16 mouse cellular contexts compared by ENCODE assay signal in the genomic region with DNA sequence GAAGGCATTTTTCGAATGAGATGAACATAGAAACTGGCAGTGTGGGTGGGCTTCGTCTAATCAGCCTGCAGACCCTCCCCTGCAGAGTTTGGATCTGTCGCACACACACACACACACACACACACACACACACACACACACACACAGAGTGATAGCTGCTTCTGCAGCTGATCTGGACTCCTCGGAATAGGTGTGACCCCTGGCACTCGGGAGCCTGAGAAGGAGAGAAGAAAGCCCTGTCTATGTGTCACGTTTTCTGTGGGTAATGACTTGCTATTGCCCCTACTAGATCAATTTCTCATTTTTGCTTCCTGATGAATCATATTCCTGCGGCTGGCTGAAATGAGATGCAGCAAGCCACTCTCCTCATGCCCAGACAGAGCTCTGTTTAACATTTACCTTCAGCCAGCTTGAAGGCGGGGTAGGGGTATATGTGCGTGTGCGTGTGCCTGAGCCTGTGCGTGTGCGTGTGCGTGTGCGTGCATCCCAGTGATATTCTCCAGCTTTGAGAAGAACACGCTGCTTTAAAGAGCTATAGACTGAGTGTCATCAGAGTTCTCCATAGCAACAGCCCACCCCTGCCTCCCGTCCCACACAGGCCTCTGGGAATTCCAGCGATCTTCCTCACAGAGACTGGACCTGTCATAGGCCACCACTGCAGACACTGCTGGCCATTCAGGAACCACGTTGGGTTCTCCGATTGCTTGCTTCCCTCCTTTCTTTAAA. TPM values are rescaled to one million over a fixed set of nuclear protein-coding genes. Genes with fewer than 3 reads are reported as not detected.
DNase-seq lines count a peak whose midpoint lies in the region; ATAC-seq and TF ChIP-seq lines count a peak whose summit lies in the region.
"Had no signal": no experiment of that assay in that cellular context is flagged by ENCODE, and none has a peak within 500 bp of the region (broad histone marks: within the 10 kb centered on the region; RNA-seq: fewer than 3 reads in every experiment).

No protein-coding gene starts in this region.

- no peak overlapping the region for H3K4me2 ChIP-seq in hindbrain, postnatal 0 days (ENCODE audit: low read depth, low read length)
- H3K4me2 ChIP-seq in midbrain, embryonic 15.5 days: no peak overlapping the region
- H3K4me2 ChIP-seq in kidney, embryonic 16.5 days (replicated peaks; ENCODE audit: low read depth, low read length): no peak overlapping the region
- H3K4me2 ChIP-seq: limb, embryonic 13.5 days had no signal

- no peaks in the 10 kb centered on the region for H3K36me3 ChIP-seq in hindbrain, postnatal 0 days (ENCODE audit: insufficient read depth, low read length)
- H3K36me3 ChIP-seq in midbrain, embryonic 15.5 days (replicated peaks): no peaks in the 10 kb centered on the region
- H3K36me3 ChIP-seq in kidney, embryonic 16.5 days (ENCODE audit: insufficient read depth, low read length): no peaks in the 10 kb centered on the region
- H3K36me3 ChIP-seq: limb, embryonic 13.5 days had no signal

- WGBS in hindbrain, postnatal 0 days: 54% methylated on average over 19 of the region's 19 CpGs
- 45% methylated on average over 19 of the region's 19 CpGs for WGBS in midbrain, embryonic 15.5 days
- 69% methylated on average over 19 of the region's 19 CpGs for WGBS in kidney, embryonic 16.5 days

- H3K9ac ChIP-seq in hindbrain, postnatal 0 days (replicated peaks; ENCODE audit: low read length): 0 out of 2 replicates have a peak overlapping the region, but pooled peaks have one; percentile 28
- no peak overlapping the region for H3K9ac ChIP-seq in midbrain, embryonic 15.5 days
- H3K9ac ChIP-seq in kidney, embryonic 16.5 days (replicated peaks; ENCODE audit: low read length): no peak overlapping the region
- H3K9ac ChIP-seq: limb, embryonic 13.5 days; liver, postnatal 0 days had no signal

- intact Hi-C loops in left cerebral cortex, postnatal 4 days (cut with DNase I): loop anchor here (10.0 kb wide), 1 partner anchor 99 kb away; no protein-coding TSS in a partner anchor

- no peak overlapping the region for H3K27ac ChIP-seq in cortical plate, adult 2 months (ENCODE audit: insufficient read depth, low read length)
- no peak overlapping the region for H3K27ac ChIP-seq in hindbrain, postnatal 0 days
- 0 out of 2 replicates have a peak overlapping the region, but pooled peaks have one; percentile 29 for H3K27ac ChIP-seq in midbrain, embryonic 15.5 days
- no peak overlapping the region for H3K27ac ChIP-seq in kidney, embryonic 16.5 days (ENCODE audit: low read length)
- H3K27ac ChIP-seq: heart, adult 2 months; limb, embryonic 13.5 days had no signal

- peak; percentile 24; the same call in 1 of the 2 replicates for ATAC-seq in frontal cortex, adult (ENCODE audit: low TSS enrichment)
- peak; percentile 36 for ATAC-seq in hindbrain, postnatal 0 days
- peak; percentile 29; the same call in 1 of the 2 replicates for ATAC-seq in midbrain, embryonic 15.5 days (replicated peaks)
- ATAC-seq in kidney, embryonic 16.5 days (ENCODE audit: low FRiP score, low TSS enrichment): no peak
- ATAC-seq: activated CD4-positive, CD25-positive, alpha-beta regulatory T cell, adult 4 months; liver, postnatal 0 days had no signal

- H3K4me1 ChIP-seq in cortical plate, adult 2 months (ENCODE audit: control insufficient read depth, insufficient read depth, low read length): peaks cover 11% of the 10 kb centered on the region
- H3K4me1 ChIP-seq in hindbrain, postnatal 0 days (ENCODE audit: insufficient read depth, low read length): peaks cover 5% of the 10 kb centered on the region; the same call in 1 of the 2 replicates
- H3K4me1 ChIP-seq in midbrain, embryonic 15.5 days: peaks cover 5% of the 10 kb centered on the region; the same call in 1 of the 2 replicates
- peaks cover 12% of the 10 kb centered on the region for H3K4me1 ChIP-seq in kidney, embryonic 16.5 days (ENCODE audit: insufficient read depth, low read length)

- no peaks in the 10 kb centered on the region for H3K9me3 ChIP-seq in hindbrain, postnatal 0 days (ENCODE audit: low read length)
- H3K9me3 ChIP-seq in midbrain, embryonic 15.5 days: no peaks in the 10 kb centered on the region
- H3K9me3 ChIP-seq in kidney, embryonic 16.5 days (ENCODE audit: low read length): no peaks in the 10 kb centered on the region
- H3K9me3 ChIP-seq: limb, embryonic 13.5 days had no signal

- 0 out of 2 replicates have a peak, but pooled peaks have one; percentile 19 for TF ChIP-seq POLR2A in cortical plate, adult 2 months (IDR thresholded peaks at IDR 0.05; ENCODE audit: extremely low read depth, insufficient read depth, low read length)

- no peak overlapping the region for H3K4me3 ChIP-seq in cortical plate, adult 2 months (ENCODE audit: insufficient read depth, low read length)
- no peak overlapping the region for H3K4me3 ChIP-seq in hindbrain, postnatal 0 days (ENCODE audit: low read length)
- no peak overlapping the region for H3K4me3 ChIP-seq in midbrain, embryonic 15.5 days
- no peak overlapping the region for H3K4me3 ChIP-seq in kidney, embryonic 16.5 days (ENCODE audit: low read length)
- H3K4me3 ChIP-seq: heart, adult 2 months; limb, embryonic 13.5 days had no signal

- H3K27me3 ChIP-seq in hindbrain, postnatal 0 days (ENCODE audit: insufficient read depth, low read length): no peaks in the 10 kb centered on the region
- H3K27me3 ChIP-seq in midbrain, embryonic 15.5 days (replicated peaks): no peaks in the 10 kb centered on the region
- H3K27me3 ChIP-seq in kidney, embryonic 16.5 days (ENCODE audit: insufficient read depth, low read length): no peaks in the 10 kb centered on the region

- no peak for TF ChIP-seq CTCF in cortical plate, adult 2 months (IDR thresholded peaks at IDR 0.05; ENCODE audit: extremely low read depth, insufficient read depth, low read length)
- TF ChIP-seq CTCF in hindbrain, postnatal 0 days (IDR thresholded peaks at IDR 0.05; ENCODE audit: low read depth): no peak

- no peak for DNase-seq in frontal cortex, postnatal 36 days (ENCODE audit: low spot score in 2 of 2)
- DNase-seq in hindbrain, postnatal 0 days (ENCODE audit: low spot score): no peak
- DNase-seq in left cerebral cortex, postnatal 4 days: no peak
- DNase-seq in kidney, postnatal 25 days: no peak
- DNase-seq: cerebellum, adult 9-10 months; heart, adult 2 months; kidney, adult 9 months; liver, postnatal 0 days; thymus, postnatal 25 days had no signal

RNA-seq across cellular contexts. Expression of a gene that starts 29.3 kb away (rescaled TPM):
- 20.6 and 21.2 TPM in 2 replicates for polyA plus RNA-seq in cortical plate, adult 2 months (2012; rRNA removed)
- total RNA-seq in hindbrain, postnatal 0 days (2014; rRNA removed): 2.6 and 3.1 TPM in 2 replicates
- 1.7 and 2.6 TPM in 2 replicates for polyA plus RNA-seq in hindbrain, postnatal 0 days (2015; fragmentation: Nextera tagmentation; extraction: Ambion mirVana)
- polyA plus RNA-seq in midbrain, embryonic 15.5 days (2015; fragmentation: Nextera tagmentation; extraction: Ambion mirVana): 1.4 and 1.7 TPM in 2 replicates
- total RNA-seq in left cerebral cortex, postnatal 4 days (2021): 10 to 100 TPM in 1 of 2 experiments, 1 to 10 TPM in 1; 8.3 to 10.1 TPM
- 5.0 and 5.1 TPM in 2 replicates for polyA plus RNA-seq in kidney, embryonic 16.5 days (2015; fragmentation: Nextera tagmentation; extraction: Ambion mirVana)
- total RNA-seq: MEL had no signal
